Mouse (Mus musculus) embryonic facial prominence, embryonic 13.5 days (tissue): ENCODE results near the gene Cep170. TPM values are rescaled to one million over a fixed set of nuclear protein-coding genes. Genes with fewer than 3 reads are reported as not detected.

Experiments used
- ATAC-seq: fragments of 200-750 bp; cut with Nextera tagmentation; 2 replicates; pipeline ENCODE4 v1.8.0; 2017; ENCODE audit warnings: low read depth; ENCODE audit not compliant: insufficient number of reproducible peaks, insufficient read depth, low FRiP score, low TSS enrichment
- H3K27ac ChIP-seq: fragments of 300-500 bp; sonication (generic); 2 replicates; pipeline ENCODE4 v1.5.1; 2015; ENCODE audit warnings: moderate library complexity, mild to moderate bottlenecking, inconsistent platforms
- H3K27me3 ChIP-seq: fragments of 300-500 bp; sonication (generic); 2 replicates; pipeline ENCODE4 v1.6.1; 2015; ENCODE audit warnings: mild to moderate bottlenecking, inconsistent platforms
- H3K36me3 ChIP-seq: fragments of 300-500 bp; sonication (generic); 2 replicates; pipeline ENCODE4 v1.6.1; 2015; ENCODE audit warnings: mild to moderate bottlenecking, inconsistent platforms
- H3K4me1 ChIP-seq: fragments of 300-500 bp; sonication (generic); 2 replicates; pipeline ENCODE4 v1.6.1; 2015; ENCODE audit warnings: inconsistent platforms
- H3K4me2 ChIP-seq: fragments of 300-500 bp; sonication (generic); 2 replicates; pipeline ENCODE4 v1.6.1; 2015; ENCODE audit warnings: moderate library complexity, mild to moderate bottlenecking, inconsistent platforms
- H3K4me3 ChIP-seq: fragments of 300-500 bp; sonication (generic); 2 replicates; pipeline ENCODE4 v1.5.1; 2015; ENCODE audit warnings: mild to moderate bottlenecking, inconsistent platforms
- H3K9ac ChIP-seq: fragments of 300-500 bp; sonication (generic); 2 replicates; pipeline ENCODE4 v1.6.1; 2015; ENCODE audit warnings: mild to moderate bottlenecking, inconsistent platforms
- H3K9me3 ChIP-seq: fragments of 300-500 bp; sonication (generic); 2 replicates; pipeline ENCODE4 v1.6.1; 2016; ENCODE audit warnings: inconsistent platforms
- WGBS: fragments of 180-500 bp; shearing (Covaris S2); methylation state at CpG from one replicate; pipeline ENCODE4 v1.1.7; 2015; ENCODE audit warnings: mixed read lengths; 5-methylcytosine and 5-hydroxymethylcytosine counted together
- polyA plus RNA-seq: library from polyadenylated mRNA; unstranded; fragments of >200 nt; fragmentation: Nextera tagmentation; extraction: Ambion mirVana; gene quantifications from 2 replicates; pipeline ENCODE4 v1.2.1, GENCODE M21; 2015

Cep170 gene
- polyA plus RNA-seq, 1 experiment from 2014 or later: 39.3 TPM

DNA sequence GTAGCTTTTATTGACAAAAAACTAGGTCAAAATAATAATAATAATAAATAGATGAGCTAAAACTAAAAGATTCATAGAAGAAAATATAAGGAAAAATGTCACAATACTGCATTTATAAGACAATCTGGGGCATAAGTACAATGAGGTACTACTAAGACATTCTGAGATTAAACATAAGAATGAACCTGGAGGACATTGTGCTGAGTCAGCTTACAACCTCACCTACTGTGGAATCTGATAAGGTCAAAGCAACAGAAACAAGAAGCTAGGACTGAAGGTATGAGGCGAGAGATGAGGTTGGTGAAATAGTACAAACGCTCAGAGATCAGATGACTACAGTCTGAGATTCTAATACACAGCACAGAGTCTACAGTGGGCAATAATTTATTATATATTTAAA is 86.5 kb downstream of the Cep170 start:
- 79% methylated on average over 2 of the region's 2 CpGs for WGBS

DNA sequence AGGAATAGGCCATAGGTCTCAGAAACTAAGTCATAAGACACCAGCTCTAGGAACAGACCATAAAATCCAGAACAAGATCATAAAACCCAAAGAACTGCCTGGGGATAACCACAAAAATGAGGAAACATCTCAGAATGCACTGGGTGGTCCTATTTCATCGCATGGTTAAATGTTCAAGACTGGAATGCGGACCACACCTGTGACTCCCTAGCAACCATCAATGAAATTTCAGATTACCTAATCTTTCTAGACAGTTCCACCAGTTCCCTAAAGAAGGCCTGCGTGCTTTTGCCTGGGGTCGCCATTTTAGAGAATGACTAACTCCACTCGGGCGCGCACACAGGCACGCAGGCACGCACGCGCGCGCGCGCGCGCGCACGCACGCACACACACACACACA is 89.1 kb downstream of the Cep170 start:
- Histone ChIP-seq H3K9ac (no peak overlapping the region), H3K27me3 (no peaks in the 10 kb centered on the region), H3K4me1 (no peaks in the 10 kb centered on the region), H3K27ac (no peak overlapping the region), H3K36me3 (0 out of 2 replicates have a peak, but pooled peaks cover 4% of the 10 kb centered on the region), H3K4me3 (no peak overlapping the region), H3K9me3 (no peaks in the 10 kb centered on the region), H3K4me2 (no peak overlapping the region)
- ATAC-seq: no peak
- WGBS: 92% methylated on average over 20 of the region's 20 CpGs

More for the DNA sequence above, 86.5 kb downstream of the Cep170 start:
- no peak overlapping the region for H3K4me3 ChIP-seq
- no peaks in the 10 kb centered on the region for H3K9me3 ChIP-seq
- no peaks in the 10 kb centered on the region for H3K27me3 ChIP-seq
- H3K36me3 ChIP-seq: peaks cover 23% of the 10 kb centered on the region
- no peak overlapping the region for H3K4me2 ChIP-seq
- no peaks in the 10 kb centered on the region for H3K4me1 ChIP-seq
- H3K9ac ChIP-seq: no peak overlapping the region
- ATAC-seq: no peak
- H3K27ac ChIP-seq: no peak overlapping the region

DNA sequence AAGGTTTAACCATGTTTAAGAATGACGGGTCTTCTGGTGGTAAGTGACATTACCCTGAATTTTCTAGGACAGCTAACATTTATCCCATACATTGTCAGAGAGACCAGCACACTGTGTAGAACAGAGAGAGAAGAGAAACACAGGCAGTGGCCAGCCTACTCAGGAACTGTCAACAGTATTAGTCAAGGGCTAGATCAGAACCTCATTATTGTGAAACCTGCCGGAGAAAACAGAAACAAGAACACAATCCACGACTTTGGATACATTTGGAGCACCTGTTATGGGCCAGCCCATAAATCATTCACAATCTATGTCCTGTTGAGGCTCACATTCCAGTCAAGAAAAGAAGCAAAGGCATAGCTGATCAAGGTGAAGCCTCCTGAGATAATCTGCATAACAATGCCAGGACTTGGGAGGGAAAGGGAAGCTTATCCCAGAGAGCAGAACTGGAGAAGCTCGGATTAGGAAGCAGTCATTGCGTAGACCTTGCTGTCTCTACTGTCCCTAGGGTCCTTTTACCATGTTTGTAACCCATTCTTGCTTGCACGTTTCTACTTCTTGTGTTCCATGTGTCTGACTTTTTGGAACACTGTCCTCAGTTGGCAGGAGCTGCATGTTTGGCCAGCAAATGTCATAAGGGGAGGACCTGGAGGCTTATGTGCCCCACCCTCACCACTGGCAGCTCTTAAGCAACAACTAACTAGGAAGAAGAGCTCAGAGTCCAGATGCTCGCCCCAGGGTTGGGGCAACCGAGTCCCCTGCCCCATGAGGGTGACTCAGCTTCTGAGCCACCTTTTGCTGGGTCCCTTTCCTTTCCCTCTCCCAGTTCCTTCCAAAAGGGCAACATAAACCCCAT is 89.8 kb downstream of the Cep170 start:
- H3K4me1 ChIP-seq: no peaks in the 10 kb centered on the region
- no peak overlapping the region for H3K9ac ChIP-seq
- no peaks in the 10 kb centered on the region for H3K27me3 ChIP-seq
- no peaks in the 10 kb centered on the region for H3K9me3 ChIP-seq
- no peak for ATAC-seq
- H3K27ac ChIP-seq: no peak overlapping the region
- H3K36me3 ChIP-seq: 0 out of 2 replicates have a peak, but pooled peaks cover 4% of the 10 kb centered on the region
- no peak overlapping the region for H3K4me2 ChIP-seq
- WGBS: 82% methylated on average over 8 of the region's 8 CpGs
- no peak overlapping the region for H3K4me3 ChIP-seq

GRCm38 (mm10) chr1:176712436-176712835 is 101.4 kb downstream of the Cep170 start:
- H3K4me2 ChIP-seq: no peak overlapping the region
- no peaks in the 10 kb centered on the region for H3K9me3 ChIP-seq
- WGBS: 33% methylated on average over 2 of the region's 2 CpGs
- H3K36me3 ChIP-seq: no peaks in the 10 kb centered on the region
- no peak for ATAC-seq
- H3K27ac ChIP-seq: no peak overlapping the region
- no peak overlapping the region for H3K4me3 ChIP-seq
- no peak overlapping the region for H3K9ac ChIP-seq
- H3K4me1 ChIP-seq: no peaks in the 10 kb centered on the region
- no peaks in the 10 kb centered on the region for H3K27me3 ChIP-seq

DNA sequence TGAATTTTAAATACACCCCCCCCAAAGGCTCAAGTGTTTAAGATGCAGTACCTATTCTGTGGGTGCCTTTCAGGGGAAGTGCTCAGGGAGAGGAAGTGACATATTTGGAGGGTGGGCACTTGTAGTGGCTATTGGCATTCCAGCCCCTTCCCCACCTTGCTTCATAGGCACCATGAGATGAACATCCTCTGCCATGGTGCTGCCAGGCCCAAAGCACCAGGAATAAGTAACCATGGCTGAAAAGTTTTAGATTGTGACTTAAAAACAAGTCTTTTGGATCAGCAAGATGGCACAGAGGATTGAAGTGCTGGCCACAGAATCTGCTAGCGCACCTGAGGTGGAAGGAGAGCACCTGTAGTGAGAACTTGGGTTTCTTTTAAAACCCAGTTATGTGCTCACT is 113.6 kb downstream of the Cep170 start:
- H3K4me1 ChIP-seq: no peaks in the 10 kb centered on the region
- ATAC-seq: no peak
- 93% methylated on average over 1 of the region's 1 CpGs for WGBS

DNA sequence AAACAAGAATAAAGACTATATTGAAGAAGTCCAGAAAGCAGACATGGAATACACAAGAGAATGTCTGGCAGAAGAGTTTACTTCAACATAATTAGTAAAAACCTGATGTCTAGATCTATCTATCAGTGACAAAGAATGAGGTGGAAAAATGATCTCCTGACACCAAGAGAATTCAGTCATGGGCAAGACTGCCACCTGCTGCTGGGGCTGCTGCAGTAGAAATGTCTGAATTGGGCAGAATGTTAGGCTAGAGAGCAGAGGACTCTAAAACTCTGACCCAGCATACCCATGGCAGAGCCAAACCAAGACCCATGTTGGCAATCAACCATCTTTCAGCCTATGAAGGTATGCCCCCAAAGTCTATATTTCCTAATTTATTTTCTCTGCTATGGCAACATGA is 114.1 kb downstream of the Cep170 start:
- Histone ChIP-seq H3K27ac (no peak overlapping the region), H3K36me3 (no peaks in the 10 kb centered on the region), H3K27me3 (no peaks in the 10 kb centered on the region), H3K4me2 (no peak overlapping the region), H3K9me3 (no peaks in the 10 kb centered on the region), H3K4me1 (no peaks in the 10 kb centered on the region), H3K9ac (no peak overlapping the region), H3K4me3 (no peak overlapping the region)
- no peak for ATAC-seq

More for the DNA sequence above, 113.6 kb downstream of the Cep170 start:
- no peaks in the 10 kb centered on the region for H3K36me3 ChIP-seq
- no peak overlapping the region for H3K9ac ChIP-seq
- H3K27ac ChIP-seq: no peak overlapping the region
- no peak overlapping the region for H3K4me3 ChIP-seq
- no peaks in the 10 kb centered on the region for H3K9me3 ChIP-seq
- no peaks in the 10 kb centered on the region for H3K27me3 ChIP-seq
- H3K4me2 ChIP-seq: no peak overlapping the region

DNA sequence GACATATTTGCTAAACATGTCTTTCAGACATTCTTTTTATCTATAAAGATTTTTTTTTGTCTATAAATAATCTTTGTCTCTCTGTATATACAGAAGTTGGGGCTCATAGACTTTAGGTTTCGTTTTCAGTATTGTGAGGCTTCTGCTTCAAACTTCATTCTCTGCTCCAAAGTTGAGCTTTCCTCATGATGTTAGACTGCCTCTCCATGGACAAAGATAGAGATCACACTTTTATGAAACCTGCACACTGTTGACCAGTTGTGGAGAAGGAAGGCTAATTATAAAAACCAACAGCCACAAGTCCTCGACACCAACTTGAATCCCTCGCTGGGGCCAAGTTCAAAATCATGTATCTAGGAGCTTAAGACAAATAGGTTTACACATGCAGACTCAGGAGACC is 115.2 kb downstream of the Cep170 start:
- Histone ChIP-seq H3K9ac (no peak overlapping the region), H3K4me2 (no peak overlapping the region), H3K27me3 (no peaks in the 10 kb centered on the region), H3K36me3 (no peaks in the 10 kb centered on the region), H3K4me3 (no peak overlapping the region), H3K4me1 (no peaks in the 10 kb centered on the region), H3K27ac (no peak overlapping the region), H3K9me3 (no peaks in the 10 kb centered on the region)
- 82% methylated on average over 3 of the region's 3 CpGs for WGBS
- no peak for ATAC-seq

DNA sequence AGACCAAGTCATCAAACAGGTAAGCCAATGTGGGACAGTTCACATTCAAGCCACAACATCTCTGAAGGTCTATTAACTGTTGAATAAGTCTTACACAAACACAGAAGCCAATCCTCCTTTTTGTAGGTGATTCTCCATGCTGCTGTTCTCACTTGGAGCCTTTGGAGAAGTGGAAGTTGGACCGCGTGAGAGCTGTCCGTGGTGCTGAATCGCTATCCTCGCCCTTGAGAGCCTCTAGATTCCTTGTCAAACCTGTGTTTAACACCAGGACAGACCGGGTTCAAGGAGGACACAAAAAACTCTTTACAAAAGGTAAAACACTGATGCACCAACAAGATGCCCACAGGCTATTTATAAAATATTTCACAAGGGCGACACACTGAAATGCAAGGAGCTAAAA is 116.8 kb downstream of the Cep170 start:
- Histone ChIP-seq H3K36me3 (no peaks in the 10 kb centered on the region), H3K4me2 (no peak overlapping the region), H3K9me3 (no peaks in the 10 kb centered on the region), H3K27ac (no peak overlapping the region), H3K27me3 (no peaks in the 10 kb centered on the region), H3K4me1 (no peaks in the 10 kb centered on the region), H3K4me3 (no peak overlapping the region), H3K9ac (no peak overlapping the region)
- no peak for ATAC-seq
- 16% methylated on average over 7 of the region's 7 CpGs for WGBS

GRCm38 (mm10) chr1:176691101-176691500 is 122.8 kb downstream of the Cep170 start:
- Histone ChIP-seq H3K9ac (no peak overlapping the region), H3K4me1 (no peaks in the 10 kb centered on the region), H3K27me3 (no peaks in the 10 kb centered on the region), H3K4me3 (no peak overlapping the region), H3K9me3 (no peaks in the 10 kb centered on the region), H3K4me2 (no peak overlapping the region), H3K36me3 (no peaks in the 10 kb centered on the region), H3K27ac (no peak overlapping the region)
- ATAC-seq: no peak
- WGBS: 94% methylated on average over 11 of the region's 11 CpGs

DNA sequence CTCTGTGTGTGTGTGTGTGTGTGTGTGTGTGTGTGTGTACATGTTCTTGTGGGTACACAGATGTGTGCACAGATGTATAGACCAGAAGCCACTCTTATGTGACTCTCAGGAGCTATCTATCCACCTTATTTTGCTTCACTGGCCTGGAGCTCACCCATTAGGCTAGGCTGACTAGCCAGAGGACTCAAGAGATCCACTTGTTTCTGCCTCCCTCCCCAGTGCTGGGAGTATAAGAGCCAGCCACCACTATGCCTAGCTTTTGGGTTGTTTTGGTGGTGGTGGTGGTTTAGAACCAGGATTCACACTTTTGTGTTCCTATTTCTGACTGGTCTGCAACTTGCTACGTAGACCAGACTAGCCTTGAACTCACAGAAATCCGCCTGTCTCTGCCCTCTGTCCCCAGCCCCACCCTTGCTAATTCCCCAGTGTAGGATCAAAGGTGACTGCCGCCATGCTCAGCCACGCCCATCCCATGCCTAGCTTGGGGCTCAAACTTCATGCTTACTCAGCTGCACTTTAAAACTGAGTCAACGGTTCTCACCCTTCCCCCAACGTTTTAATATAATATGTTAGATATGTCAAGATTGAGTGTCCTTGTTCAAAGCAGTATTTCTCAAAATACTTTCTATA is 125.5 kb downstream of the Cep170 start:
- Histone ChIP-seq H3K4me1 (no peaks in the 10 kb centered on the region), H3K4me3 (no peak overlapping the region), H3K9me3 (no peaks in the 10 kb centered on the region), H3K27ac (no peak overlapping the region), H3K36me3 (no peaks in the 10 kb centered on the region), H3K9ac (no peak overlapping the region), H3K4me2 (no peak overlapping the region), H3K27me3 (no peaks in the 10 kb centered on the region)
- 75% methylated on average over 6 of the region's 6 CpGs for WGBS
- no peak for ATAC-seq
